Mouse (Mus musculus) forebrain, postnatal 0 days (tissue): Measurements from ENCODE around the gene P4ha3. TPM values are rescaled to one million over a fixed set of nuclear protein-coding genes. Genes with fewer than 3 reads are reported as not detected.
A peak's percentile ranks its signal among the peaks of the same experiment; 100 is the strongest.

ENCODE experiments used
- ATAC-seq: fragments of 200-750 bp; cut with Nextera tagmentation; 2 replicates; pipeline ENCODE4 v1.8.0; 2017; ENCODE audit warnings: mild to moderate bottlenecking, moderate library complexity
- DNase-seq: peaks from one replicate; pipeline ENCODE4 v3.0.0-alpha.2; 2015
- H3K27ac ChIP-seq: fragments of 300-500 bp; sonication (generic); 2 replicates; pipeline ENCODE4 v1.5.1; 2014; ENCODE audit warnings: low read depth, mild to moderate bottlenecking, antibody characterized with exemption, low read length, moderate library complexity, mixed read lengths
- H3K27me3 ChIP-seq: fragments of 300-500 bp; sonication (generic); 2 replicates; pipeline ENCODE4 v1.6.1; 2014; ENCODE audit warnings: mild to moderate bottlenecking, low read length, mixed read lengths; ENCODE audit not compliant: insufficient read depth
- H3K36me3 ChIP-seq: fragments of 300-500 bp; sonication (generic); 2 replicates; pipeline ENCODE4 v1.6.1; 2014; ENCODE audit warnings: mild to moderate bottlenecking, moderate library complexity; ENCODE audit not compliant: insufficient read depth
- H3K4me1 ChIP-seq: fragments of 300-500 bp; sonication (generic); 2 replicates; pipeline ENCODE4 v1.6.1; 2014; ENCODE audit warnings: antibody characterized with exemption; ENCODE audit not compliant: insufficient read depth
- H3K4me2 ChIP-seq: fragments of 300-500 bp; sonication (generic); 2 replicates; pipeline ENCODE4 v1.6.1; 2014; ENCODE audit warnings: low read depth, mild to moderate bottlenecking, moderate library complexity
- H3K4me3 ChIP-seq: fragments of 300-500 bp; sonication (generic); 2 replicates; pipeline ENCODE4 v1.5.1; 2014; ENCODE audit warnings: low read depth, low read length, mixed read lengths
- H3K9ac ChIP-seq: fragments of 300-500 bp; sonication (generic); 2 replicates; pipeline ENCODE4 v1.6.1; 2014; ENCODE audit warnings: mild to moderate bottlenecking
- H3K9me3 ChIP-seq: fragments of 300-500 bp; sonication (generic); 2 replicates; pipeline ENCODE4 v1.6.1; 2016; ENCODE audit warnings: low read length
- CTCF ChIP-seq: sonication (generic); IDR thresholded peaks from 2 replicates; pipeline ENCODE4 v1.5.1; 2016; ENCODE audit warnings: antibody characterized with exemption, control low read depth, low read depth
- WGBS: fragments of 180-500 bp; shearing (Covaris S2); extraction: QIAGEN DNeasy Blood & Tissue Kit; methylation state at CpG from one replicate; pipeline ENCODE4 v1.1.7; 2014; 5-methylcytosine and 5-hydroxymethylcytosine counted together
- polyA plus RNA-seq: library from polyadenylated mRNA; unstranded; fragments of >200 nt; fragmentation: Nextera tagmentation; extraction: Ambion mirVana; gene quantifications from 2 replicates; pipeline ENCODE4 v1.2.1, GENCODE M21; 2015
- total RNA-seq: library from RNA; depleted of rRNA; stranded (reverse); fragments of >200 nt; gene quantifications from 2 replicates; pipeline ENCODE4 v1.2.3, GENCODE M21; 2014

The P4ha3 gene
- total and polyA plus RNA-seq, 2 experiments from 2014 or later, result 3.0 to 7.3 TPM

DNA sequence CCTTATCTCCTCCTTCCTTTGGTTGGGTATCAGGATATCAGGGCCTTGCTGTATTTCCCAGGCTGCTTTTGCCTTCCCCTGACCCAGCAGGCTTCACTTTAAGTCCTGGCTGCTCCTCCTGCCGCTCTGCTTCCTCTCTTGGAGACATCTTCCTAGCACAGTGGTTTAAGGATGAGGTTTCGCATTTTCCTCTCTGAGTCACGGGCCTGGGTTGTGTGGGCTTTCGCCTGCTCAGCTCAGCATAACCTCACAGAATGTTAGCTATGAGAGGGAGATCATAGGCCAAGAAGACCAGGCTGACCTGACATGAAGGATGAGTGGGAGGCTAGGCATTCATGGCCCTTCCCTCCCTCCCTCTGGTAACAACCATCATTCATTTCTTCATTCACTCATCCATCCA, 27.4 kb downstream of the P4ha3 start:
- WGBS, result 94% methylated on average over 4 of the region's 4 CpGs
- Histone ChIP-seq H3K4me1 (peaks cover 19% of the 10 kb centered on the region), H3K9ac (no peak overlapping the region), H3K4me2 (no peak overlapping the region), H3K36me3 (no peaks in the 10 kb centered on the region), H3K27me3 (no peaks in the 10 kb centered on the region), H3K9me3 (no peaks in the 10 kb centered on the region), H3K27ac (no peak overlapping the region), H3K4me3 (no peak overlapping the region)
- TF ChIP-seq CTCF, result no peak
- no peak for ATAC-seq
- DNase-seq, result no peak

DNA sequence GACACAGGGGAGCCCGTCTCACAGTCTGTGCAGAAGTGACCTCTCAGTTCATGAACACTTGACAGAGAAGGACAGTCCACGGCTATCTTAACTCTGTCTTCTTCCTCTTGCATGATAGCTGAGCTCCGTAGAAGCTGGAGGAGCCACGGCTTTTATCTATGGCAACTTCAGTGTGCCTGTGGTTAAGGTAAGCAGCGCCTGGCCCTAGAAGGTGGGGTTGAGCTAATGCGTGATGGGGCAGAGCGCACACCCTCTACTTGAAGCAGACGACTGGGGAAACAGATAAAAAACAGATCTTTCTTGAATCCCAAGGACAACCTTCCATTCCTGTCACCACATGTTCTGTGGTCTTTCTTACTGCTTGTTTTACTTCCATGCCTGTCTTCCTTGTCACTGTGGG, 31.6 kb downstream of the P4ha3 start:
- H3K4me3 ChIP-seq, result no peak overlapping the region
- H3K27ac ChIP-seq, result no peak overlapping the region
- no peak for DNase-seq
- TF ChIP-seq CTCF, result no peak
- H3K4me1 ChIP-seq, result no peaks in the 10 kb centered on the region
- no peak for ATAC-seq
- H3K36me3 ChIP-seq, result no peaks in the 10 kb centered on the region
- no peak overlapping the region for H3K9ac ChIP-seq
- H3K27me3 ChIP-seq, result no peaks in the 10 kb centered on the region
- no peak overlapping the region for H3K4me2 ChIP-seq
- no peaks in the 10 kb centered on the region for H3K9me3 ChIP-seq
- 94% methylated on average over 8 of the region's 8 CpGs for WGBS

DNA sequence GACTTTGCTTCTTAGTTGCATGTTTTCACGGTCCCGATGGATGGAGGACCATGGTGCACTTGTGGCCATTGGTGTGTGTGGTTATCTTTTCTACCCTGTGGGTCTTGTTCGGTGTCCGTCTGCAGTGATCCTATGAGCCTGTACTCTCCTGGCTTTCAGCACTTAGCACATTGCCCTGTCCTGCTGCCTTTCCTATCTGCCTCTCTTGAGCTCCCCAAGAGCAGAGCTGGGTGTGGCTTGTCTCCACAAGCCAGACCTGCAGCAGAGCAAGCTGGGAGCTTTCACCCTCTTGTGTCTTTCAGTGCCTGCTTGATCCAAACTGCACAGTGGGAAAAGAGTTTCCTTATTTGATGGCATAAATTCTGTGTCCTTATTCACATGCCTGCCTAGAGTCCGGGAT, 32.2 kb downstream of the P4ha3 start:
- Histone ChIP-seq H3K4me2 (no peak overlapping the region), H3K36me3 (no peaks in the 10 kb centered on the region), H3K27ac (no peak overlapping the region), H3K9me3 (no peaks in the 10 kb centered on the region), H3K27me3 (no peaks in the 10 kb centered on the region), H3K4me1 (no peaks in the 10 kb centered on the region), H3K9ac (no peak overlapping the region), H3K4me3 (no peak overlapping the region)
- DNase-seq (no peak), ATAC-seq (no peak)
- no peak for TF ChIP-seq CTCF
- 95% methylated on average over 5 of the region's 5 CpGs for WGBS

DNA sequence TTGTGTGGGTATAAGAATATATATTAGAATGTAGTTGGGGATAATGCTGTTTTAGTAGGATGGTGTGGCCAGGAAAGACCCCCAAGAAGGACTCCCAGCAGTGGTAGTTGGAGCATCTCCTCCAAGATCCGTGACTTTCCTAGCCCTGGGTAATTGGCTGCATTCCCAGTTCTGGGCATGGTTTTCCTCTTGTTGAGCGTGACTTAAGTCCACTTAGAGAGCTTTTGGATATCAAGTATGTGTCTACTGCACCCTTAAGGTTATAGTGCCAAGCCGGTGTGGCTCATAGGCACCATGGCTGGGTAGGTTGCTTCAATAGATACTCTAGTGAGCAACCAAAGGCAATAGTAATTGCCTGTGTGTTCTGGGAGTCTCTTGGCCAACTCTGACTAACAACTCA, 38.4 kb downstream of the P4ha3 start:
- Histone ChIP-seq H3K27ac (no peak overlapping the region), H3K36me3 (peaks cover 26% of the 10 kb centered on the region), H3K27me3 (no peaks in the 10 kb centered on the region), H3K4me1 (no peaks in the 10 kb centered on the region), H3K4me2 (no peak overlapping the region), H3K9me3 (no peaks in the 10 kb centered on the region), H3K4me3 (no peak overlapping the region), H3K9ac (no peak overlapping the region)
- 71% methylated on average over 3 of the region's 3 CpGs for WGBS
- DNase-seq (no peak), ATAC-seq (no peak)
- TF ChIP-seq CTCF, result no peak

DNA sequence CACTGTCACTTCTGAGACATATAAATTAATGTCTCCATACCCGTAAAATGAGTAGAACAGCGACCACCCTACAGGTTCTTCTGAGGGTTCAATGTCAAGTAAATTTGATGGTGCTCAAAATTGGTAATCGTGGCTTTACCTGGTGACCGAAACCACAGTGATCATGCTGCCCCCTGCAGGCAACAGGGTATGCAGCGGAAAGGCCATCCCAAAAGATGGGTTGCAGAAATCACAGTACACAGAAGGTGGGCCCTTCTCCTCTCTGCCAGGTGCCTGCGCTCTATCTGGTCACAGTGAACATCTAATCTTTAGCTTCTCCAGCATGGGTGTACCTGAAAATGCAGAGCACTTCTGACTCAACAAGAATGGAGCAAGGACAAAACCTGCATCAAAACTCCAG, 40.2 kb downstream of the P4ha3 start:
- no peaks in the 10 kb centered on the region for H3K27me3 ChIP-seq
- H3K4me3 ChIP-seq, result no peak overlapping the region
- H3K4me2 ChIP-seq, result no peak overlapping the region
- no peak overlapping the region for H3K9ac ChIP-seq
- peaks cover 32% of the 10 kb centered on the region for H3K36me3 ChIP-seq
- DNase-seq, result peak; percentile 67
- peak; percentile 86 for TF ChIP-seq CTCF
- H3K4me1 ChIP-seq, result no peaks in the 10 kb centered on the region
- no peak overlapping the region for H3K27ac ChIP-seq
- WGBS, result 79% methylated on average over 6 of the region's 6 CpGs
- no peak for ATAC-seq
- no peaks in the 10 kb centered on the region for H3K9me3 ChIP-seq

DNA sequence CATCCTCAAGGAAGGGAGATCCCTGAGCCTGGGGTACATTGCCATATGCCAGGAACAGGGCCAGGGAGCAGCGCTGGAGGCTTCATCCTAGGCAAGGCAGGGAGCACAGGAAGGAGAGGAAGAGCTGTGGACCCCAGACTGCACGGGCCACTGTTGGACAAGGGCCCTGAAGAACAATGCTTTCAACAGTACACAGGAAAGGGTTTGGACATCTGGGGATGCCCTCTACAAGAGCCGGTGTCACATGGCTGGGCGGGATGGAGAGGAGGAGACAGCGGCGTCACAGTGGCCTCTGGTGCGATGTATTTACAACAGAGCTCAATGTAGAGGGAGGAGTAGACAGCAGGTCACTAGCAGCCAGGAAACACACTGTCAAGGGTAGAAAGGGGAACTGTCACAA, 42.2 kb downstream of the P4ha3 start:
- 91% methylated on average over 7 of the region's 7 CpGs for WGBS
- no peak for TF ChIP-seq CTCF
- Histone ChIP-seq H3K9ac (no peak overlapping the region), H3K4me1 (no peaks in the 10 kb centered on the region), H3K36me3 (peaks cover 47% of the 10 kb centered on the region), H3K4me3 (no peak overlapping the region), H3K4me2 (no peak overlapping the region), H3K27me3 (no peaks in the 10 kb centered on the region), H3K27ac (no peak overlapping the region), H3K9me3 (no peaks in the 10 kb centered on the region)
- no peak for ATAC-seq
- DNase-seq, result no peak

DNA sequence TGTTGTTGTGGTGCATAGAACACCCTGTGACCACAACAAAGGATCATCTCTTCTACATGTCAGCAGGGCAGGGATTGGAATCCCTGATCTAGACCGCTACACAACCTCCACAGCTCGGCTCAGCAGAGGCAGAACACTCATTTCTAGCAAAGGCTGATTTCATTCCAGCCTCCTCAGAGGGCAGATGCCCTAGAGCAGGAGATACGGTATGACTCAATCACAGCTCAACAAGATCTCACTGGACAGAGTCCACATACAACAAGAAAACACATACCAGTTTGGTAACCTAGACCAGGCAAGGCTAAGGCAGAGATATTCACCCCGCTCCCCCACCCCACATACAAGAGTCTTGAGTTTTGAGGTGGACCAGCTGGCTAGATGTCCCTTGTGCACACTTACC, 43.3 kb downstream of the P4ha3 start:
- Histone ChIP-seq H3K9me3 (no peaks in the 10 kb centered on the region), H3K4me3 (no peak overlapping the region), H3K9ac (no peak overlapping the region), H3K36me3 (peaks cover 56% of the 10 kb centered on the region), H3K27me3 (no peaks in the 10 kb centered on the region), H3K4me1 (no peaks in the 10 kb centered on the region), H3K4me2 (no peak overlapping the region), H3K27ac (no peak overlapping the region)
- TF ChIP-seq CTCF, result no peak
- no peak for DNase-seq
- 95% methylated on average over 4 of the region's 4 CpGs for WGBS
- no peak for ATAC-seq

DNA sequence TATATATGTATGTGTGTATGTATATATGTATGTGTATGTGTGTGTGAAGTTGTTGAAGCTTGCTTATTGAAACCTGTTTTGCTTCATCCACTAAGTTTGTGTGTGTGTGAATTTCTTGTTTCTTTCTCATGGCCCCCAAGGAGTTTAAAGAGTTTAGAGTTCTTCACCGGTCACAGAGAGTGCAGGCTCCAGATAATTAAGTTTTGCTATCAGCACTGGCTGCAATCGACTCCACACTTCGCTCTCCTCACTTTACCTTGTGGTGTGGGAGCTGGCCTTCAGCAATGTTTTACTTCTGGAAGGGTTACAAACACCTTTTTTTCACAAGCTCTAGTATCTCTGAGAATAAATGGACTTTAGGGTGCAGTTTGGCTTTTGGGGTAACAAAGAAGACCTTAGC, 45.9 kb downstream of the P4ha3 start:
- no peak overlapping the region for H3K9ac ChIP-seq
- H3K4me3 ChIP-seq, result no peak overlapping the region
- no peaks in the 10 kb centered on the region for H3K9me3 ChIP-seq
- no peak for DNase-seq
- no peak overlapping the region for H3K27ac ChIP-seq
- H3K4me1 ChIP-seq, result no peaks in the 10 kb centered on the region
- no peaks in the 10 kb centered on the region for H3K27me3 ChIP-seq
- no peak for ATAC-seq
- H3K4me2 ChIP-seq, result no peak overlapping the region
- no peak for TF ChIP-seq CTCF
- 96% methylated on average over 3 of the region's 3 CpGs for WGBS
- H3K36me3 ChIP-seq, result peaks cover 72% of the 10 kb centered on the region
